Mouse (Mus musculus): ENCODE results near the gene Wdr48. TPM values are rescaled to one million over a fixed set of nuclear protein-coding genes. Genes with fewer than 3 reads are reported as not detected.

Gene Wdr48
- total and polyA plus RNA-seq, 3 experiments, result 26.9 to 32.3 (median 32.0) TPM

GRCm38 (mm10) chr9:119932358-119932757, 37.7 kb downstream of the Wdr48 start:
- dilution Hi-C loops (cut with MboI; ENCODE audit: extremely low pct_ligation_motif_present, extremely low pct_unique_long_range_greater_than_20kb, low sequenced_read_pairs), result no loop called here
- no peak overlapping the region for H3K4me2 ChIP-seq (ENCODE audit: insufficient read depth, low read depth, poor library complexity, severe bottlenecking)
- H3K9ac ChIP-seq (ENCODE audit: insufficient read depth, low read depth), result no peak overlapping the region
- peaks cover 4% of the 10 kb centered on the region for H3K9me3 ChIP-seq (replicated peaks; ENCODE audit: low read length)
- H3K27ac ChIP-seq (ENCODE audit: insufficient read depth, low read depth), result no peak overlapping the region
- peaks cover 5 to 44% of the 10 kb centered on the region in 2 experiments for H3K4me1 ChIP-seq (ENCODE audit: control insufficient read depth in 1 of 2, insufficient read depth in 2 of 2)
- in situ Hi-C loops (cut with MboI; ENCODE audit: low pct_ligation_motif_present, low pct_unique_long_range_greater_than_20kb, low sequenced_read_pairs), result no loop called here
- no peak overlapping the region for H3K4me3 ChIP-seq (replicated peaks in 1 of 3; ENCODE audit: low read depth in 2 of 3, low read length in 2 of 3, poor library complexity in 1 of 3)
- H3K36me3 ChIP-seq (replicated peaks in 1 of 2; ENCODE audit: control insufficient read depth in 1 of 2, insufficient read depth in 1 of 2, low read length in 1 of 2), result peaks cover 52 to 75% of the 10 kb centered on the region in 2 experiments
- H3K79me2 ChIP-seq (replicated peaks; ENCODE audit: control insufficient read depth, extremely low read depth, insufficient read depth, poor library complexity, severe bottlenecking), result no peaks in the 10 kb centered on the region
- TF ChIP-seq UBTF (IDR thresholded peaks at IDR 0.05; ENCODE audit: low read depth, low read length) (no peak), MXI1 (IDR thresholded peaks at IDR 0.05; ENCODE audit: low read depth, low read length) (no peak), SMC3 (IDR thresholded peaks at IDR 0.05; ENCODE audit: low read depth, low read length) (no peak), ZMIZ1 (IDR thresholded peaks at IDR 0.05; ENCODE audit: low read depth, low read length) (no peak), CTCF (conservative IDR thresholded peaks at IDR 0.05 in 1 of 2, IDR thresholded peaks at IDR 0.05 in 1 of 2; ENCODE audit: low read depth in 2 of 2, low read length in 2 of 2) (no peak), POLR2A (IDR thresholded peaks at IDR 0.05; ENCODE audit: low read depth, low read length) (no peak), GABPA (IDR thresholded peaks at IDR 0.05; ENCODE audit: insufficient replicate concordance, low read depth, low read length) (no peak), HCFC1 (IDR thresholded peaks at IDR 0.05; ENCODE audit: low read depth, low read length) (no peak), NELFE (IDR thresholded peaks at IDR 0.05; ENCODE audit: low read depth, low read length) (no peak), EP300 (IDR thresholded peaks at IDR 0.05; ENCODE audit: low read length) (no peak), PAX5 (IDR thresholded peaks at IDR 0.05; ENCODE audit: low read length) (no peak), NRF1 (IDR thresholded peaks at IDR 0.05; ENCODE audit: low read depth, low read length) (no peak)
- no peaks in the 10 kb centered on the region for H3K27me3 ChIP-seq (replicated peaks)
- no peak for DNase-seq (ENCODE audit: extremely low read depth)

GRCm38 (mm10) chr9:119933675-119934074, 39.0 kb downstream of the Wdr48 start:
- in situ Hi-C loops (cut with MboI; ENCODE audit: low pct_ligation_motif_present, low pct_unique_long_range_greater_than_20kb, low sequenced_read_pairs), result no loop called here
- DNase-seq (ENCODE audit: extremely low read depth), result no peak

More at GRCm38 (mm10) chr9:119933675-119934074, 39.0 kb downstream of the Wdr48 start:
- Histone ChIP-seq H3K27ac (ENCODE audit: insufficient read depth, low read depth) (no peak overlapping the region), H3K79me2 (replicated peaks; ENCODE audit: control insufficient read depth, extremely low read depth, insufficient read depth, poor library complexity, severe bottlenecking) (no peaks in the 10 kb centered on the region), H3K9ac (ENCODE audit: insufficient read depth, low read depth) (no peak overlapping the region), H3K4me1 (ENCODE audit: control insufficient read depth in 1 of 2, insufficient read depth in 2 of 2) (peaks cover 10 to 43% of the 10 kb centered on the region in 2 experiments), H3K36me3 (replicated peaks in 1 of 2; ENCODE audit: control insufficient read depth in 1 of 2, insufficient read depth in 1 of 2, low read length in 1 of 2) (peaks cover 40 to 62% of the 10 kb centered on the region in 2 experiments), H3K4me3 (replicated peaks in 1 of 3; ENCODE audit: low read depth in 2 of 3, low read length in 2 of 3, poor library complexity in 1 of 3) (no peak overlapping the region), H3K9me3 (replicated peaks; ENCODE audit: low read length) (peaks cover 4% of the 10 kb centered on the region), H3K27me3 (replicated peaks) (no peaks in the 10 kb centered on the region), H3K4me2 (ENCODE audit: insufficient read depth, low read depth, poor library complexity, severe bottlenecking) (no peak overlapping the region)
- dilution Hi-C loops (cut with MboI; ENCODE audit: extremely low pct_ligation_motif_present, extremely low pct_unique_long_range_greater_than_20kb, low sequenced_read_pairs), result no loop called here
- TF ChIP-seq ELF1 (IDR thresholded peaks at IDR 0.05; ENCODE audit: low read depth, low read length), result no peak
- no peak for TF ChIP-seq EP300 (IDR thresholded peaks at IDR 0.05; ENCODE audit: low read length)
- no peak for TF ChIP-seq IRF4 (IDR thresholded peaks at IDR 0.05; ENCODE audit: low read depth, low read length)
- TF ChIP-seq KAT2A (IDR thresholded peaks at IDR 0.05; ENCODE audit: insufficient replicate concordance, low read length), result no peak
- no peak for TF ChIP-seq MAFK (IDR thresholded peaks at IDR 0.05; ENCODE audit: insufficient replicate concordance, low read length)
- TF ChIP-seq MAX (IDR thresholded peaks at IDR 0.05; ENCODE audit: low read length), result no peak
- TF ChIP-seq RCOR1 (conservative IDR thresholded peaks at IDR 0.05; ENCODE audit: low read depth, low read length), result no peak
- no peak for TF ChIP-seq POLR2AphosphoS2 (IDR thresholded peaks at IDR 0.05; ENCODE audit: low read depth, low read length)
- TF ChIP-seq TBP (conservative IDR thresholded peaks at IDR 0.05; ENCODE audit: low read depth, low read length), result no peak
- TF ChIP-seq E2F4 (IDR thresholded peaks at IDR 0.05; ENCODE audit: insufficient replicate concordance, low read depth, low read length), result no peak
- no peak for TF ChIP-seq POLR2A (IDR thresholded peaks at IDR 0.05; ENCODE audit: low read depth, low read length)
- TF ChIP-seq GABPA (IDR thresholded peaks at IDR 0.05; ENCODE audit: insufficient replicate concordance, low read depth, low read length), result no peak
- TF ChIP-seq CHD1 (IDR thresholded peaks at IDR 0.05; ENCODE audit: low read depth, low read length), result no peak
- TF ChIP-seq PAX5 (IDR thresholded peaks at IDR 0.05; ENCODE audit: low read length), result no peak
- no peak for TF ChIP-seq ZKSCAN1 (IDR thresholded peaks at IDR 0.05; ENCODE audit: borderline replicate concordance, low read depth, low read length)
- TF ChIP-seq BHLHE40 (IDR thresholded peaks at IDR 0.05; ENCODE audit: low read depth, low read length), result no peak
- TF ChIP-seq ZNF384 (IDR thresholded peaks at IDR 0.05; ENCODE audit: low read depth, low read length), result no peak

All from CH12.LX (cell line).